Mouse (Mus musculus): ENCODE data around the gene B3galt5.

Gene B3galt5

GRCm38 (mm10) chr16:96235366-96235970 is at the start of gene B3galt5:
Gene B3galt5 (plus strand): TSS chr16:96235801.
- DNase-seq = no peak

DNA sequence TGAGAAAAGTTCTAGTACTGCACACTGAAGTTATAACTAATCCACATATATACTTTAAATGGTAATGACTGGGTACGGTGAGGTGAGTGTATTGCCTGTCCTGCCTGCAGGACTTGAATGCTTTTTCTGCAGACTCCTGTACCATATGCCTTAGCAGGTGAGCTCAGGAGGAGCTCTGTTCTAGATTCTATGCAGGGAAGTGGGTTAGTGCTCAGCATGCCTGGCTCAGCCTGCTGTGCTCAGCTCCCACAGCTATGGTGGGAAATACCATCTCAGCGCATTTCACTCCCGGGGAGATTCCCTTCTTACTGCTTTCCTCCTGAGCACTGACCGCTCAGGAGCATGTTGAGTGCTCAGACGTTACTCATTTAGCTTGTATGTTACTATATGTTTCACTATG is 48.0 kb upstream of the B3galt5 start:
- no peak for DNase-seq

GRCm38 (mm10) chr16:96191531-96192506 is 43.8 kb upstream of the B3galt5 start, which contains the start of gene Lca5l:
Gene Lca5l (minus strand): TSS chr16:96192271.
- peak; percentile 99 for DNase-seq

- DNase-seq = peak; percentile 63
These were observed 35.5 kb upstream of the B3galt5 start, which contains the start of gene Sh3bgr for GRCm38 (mm10) chr16:96199913-96200701. Gene Sh3bgr (plus strand): TSS chr16:96200450.

DNA sequence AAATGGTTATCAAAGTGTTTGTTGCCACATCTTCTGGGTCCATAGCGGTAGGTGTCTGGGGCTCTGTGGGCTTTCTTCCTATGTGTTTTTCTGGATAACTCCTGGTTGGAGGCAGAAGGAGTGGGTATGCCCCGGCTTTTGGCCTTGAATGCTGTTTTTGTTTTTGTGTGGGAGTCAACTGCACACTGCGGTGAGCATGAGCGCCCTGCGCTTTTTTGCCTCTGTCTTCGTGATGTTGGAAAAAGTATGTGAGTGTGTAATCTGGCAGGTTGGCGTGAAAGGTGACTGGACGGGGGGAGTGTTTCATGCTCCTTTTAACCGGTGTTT is 34.9 kb upstream of the B3galt5 start:
- no peak for DNase-seq

GRCm38 (mm10) chr16:96201485-96202232 is 33.9 kb upstream of the B3galt5 start:
- DNase-seq = no peak

GRCm38 (mm10) chr16:96209789-96210188 is 25.8 kb upstream of the B3galt5 start:
- no peak for DNase-seq

DNA sequence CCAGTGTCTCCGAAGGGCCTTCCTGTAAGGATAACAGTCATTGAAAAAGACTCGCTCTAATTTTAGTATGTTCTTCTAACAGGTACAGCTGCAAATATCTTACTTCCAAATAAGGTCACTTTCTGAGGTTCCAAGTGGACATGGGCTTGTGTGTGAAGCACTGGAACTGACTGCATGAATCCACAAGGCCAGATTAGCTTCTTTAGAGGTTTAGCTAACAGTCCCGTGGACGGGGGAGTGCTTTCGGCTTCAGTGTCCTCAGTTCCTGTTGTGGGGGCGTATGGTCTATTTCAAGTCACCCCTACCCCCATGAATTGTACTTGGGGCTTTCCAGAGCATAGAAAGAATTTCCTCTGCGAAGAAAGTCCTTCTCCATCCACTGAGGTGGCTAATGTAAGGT is 24.7 kb upstream of the B3galt5 start:
- DNase-seq = no peak

DNA sequence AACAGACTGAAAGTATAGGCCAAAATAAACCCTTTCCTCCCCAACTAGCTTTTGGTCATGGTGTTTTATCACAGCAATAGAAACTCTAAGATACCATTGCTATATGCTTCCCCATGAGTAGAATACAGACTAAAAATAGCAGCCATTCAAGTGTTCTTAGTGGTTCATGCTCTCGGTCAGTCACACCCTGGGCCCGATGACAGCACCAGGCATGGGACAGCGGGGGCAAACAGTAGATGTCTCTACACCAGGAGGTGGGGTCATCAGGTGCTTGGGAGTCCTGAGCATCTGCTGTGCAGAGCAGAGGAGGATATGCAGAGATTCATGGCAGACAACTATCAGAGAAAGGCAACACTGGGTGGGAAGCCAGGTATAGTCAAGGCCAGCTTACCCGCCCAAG is 22.6 kb upstream of the B3galt5 start:
- no peak for DNase-seq

DNA sequence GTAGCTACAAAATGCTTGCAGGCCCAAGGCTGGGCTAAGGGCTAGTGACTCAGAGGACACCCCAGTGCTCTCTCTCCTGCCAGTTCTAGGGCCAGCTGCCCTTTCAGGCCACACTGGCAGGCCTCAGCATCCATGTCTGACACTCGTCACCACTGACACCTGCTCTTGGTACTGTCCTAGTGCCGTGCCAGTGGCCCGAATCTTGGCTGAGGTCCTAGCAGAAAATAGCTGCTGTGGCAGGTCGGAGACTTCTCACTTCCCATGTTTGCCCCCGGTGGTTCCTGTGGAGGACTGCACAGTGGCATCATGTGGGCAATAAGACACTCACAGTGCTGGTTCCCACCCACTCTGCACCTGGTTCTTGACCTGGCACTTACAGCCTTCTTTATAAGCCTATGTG is 14.1 kb upstream of the B3galt5 start:
- peak; percentile 51 for DNase-seq

- no peak for DNase-seq
These were observed 13.6 kb upstream of the B3galt5 start for GRCm38 (mm10) chr16:96221959-96222358.

- no peak for DNase-seq
These were observed 13.1 kb upstream of the B3galt5 start for GRCm38 (mm10) chr16:96222452-96222851.

GRCm38 (mm10) chr16:96228438-96228837 is 7.2 kb upstream of the B3galt5 start:
- no peak for DNase-seq

DNA sequence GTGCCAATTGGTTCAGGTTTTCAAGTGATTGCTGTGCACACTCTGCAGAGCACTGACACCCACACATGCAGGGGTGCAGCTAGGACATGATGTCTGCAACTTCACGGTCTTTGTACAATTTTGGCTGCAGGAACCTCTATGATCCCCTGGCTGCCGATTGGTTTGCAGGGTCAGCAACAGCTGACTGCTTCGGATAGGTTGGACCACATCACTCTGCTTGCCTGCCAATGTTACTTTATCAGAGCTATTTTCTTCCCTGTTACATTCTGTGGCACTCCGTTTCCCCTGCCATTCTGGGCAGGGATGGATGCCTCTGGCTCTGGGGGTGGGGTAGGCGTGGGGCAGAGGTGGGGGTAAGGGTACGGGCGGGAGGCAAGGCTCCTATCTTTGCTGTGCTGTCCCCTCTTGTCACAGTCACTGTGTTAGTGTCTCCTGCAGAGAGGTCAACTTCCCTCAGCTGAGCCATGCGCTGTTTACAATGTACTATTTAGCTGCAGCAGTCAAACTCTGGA is 6.5 kb upstream of the B3galt5 start:
- DNase-seq = no peak

DNA sequence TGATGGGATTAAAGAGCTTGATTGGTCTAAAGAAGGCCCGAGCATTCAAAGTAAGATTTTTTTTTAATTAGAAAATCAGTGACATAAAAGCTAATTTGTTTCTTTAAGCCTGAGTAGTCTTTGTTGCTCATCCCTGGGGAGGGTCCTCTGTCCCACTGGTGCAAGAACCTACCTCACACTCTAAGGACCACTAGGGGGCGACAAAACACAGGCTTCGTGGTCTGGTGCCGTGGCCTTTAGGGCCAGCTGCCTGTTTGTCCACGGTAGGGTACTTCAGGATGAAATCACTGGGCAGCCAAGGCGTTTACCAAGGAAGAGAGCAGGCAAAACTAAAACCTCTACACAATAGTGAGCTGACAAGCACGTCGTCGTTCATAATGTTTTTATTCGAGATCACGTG is 5.2 kb upstream of the B3galt5 start:
- peak; percentile 73 for DNase-seq

DNA sequence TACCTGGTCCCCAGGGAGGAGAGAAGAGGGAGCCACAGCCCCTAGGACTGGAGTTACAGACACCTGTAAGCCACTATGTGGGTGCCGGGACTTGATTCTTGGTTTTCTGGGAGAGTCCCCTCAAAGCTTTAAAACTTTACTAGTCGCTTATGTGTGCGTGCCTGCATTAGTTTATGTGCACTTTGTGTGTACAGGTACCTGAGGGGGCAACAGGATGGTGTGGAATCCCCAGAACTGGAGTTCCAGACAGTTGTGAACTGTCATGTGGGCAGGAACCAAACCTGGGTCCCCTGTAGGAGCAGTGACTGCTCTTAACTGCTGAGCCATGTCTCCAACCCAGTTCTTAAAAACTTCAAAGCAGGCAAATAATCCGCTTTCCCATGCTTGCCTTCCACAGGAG is 4.3 kb upstream of the B3galt5 start:
- DNase-seq = no peak

DNA sequence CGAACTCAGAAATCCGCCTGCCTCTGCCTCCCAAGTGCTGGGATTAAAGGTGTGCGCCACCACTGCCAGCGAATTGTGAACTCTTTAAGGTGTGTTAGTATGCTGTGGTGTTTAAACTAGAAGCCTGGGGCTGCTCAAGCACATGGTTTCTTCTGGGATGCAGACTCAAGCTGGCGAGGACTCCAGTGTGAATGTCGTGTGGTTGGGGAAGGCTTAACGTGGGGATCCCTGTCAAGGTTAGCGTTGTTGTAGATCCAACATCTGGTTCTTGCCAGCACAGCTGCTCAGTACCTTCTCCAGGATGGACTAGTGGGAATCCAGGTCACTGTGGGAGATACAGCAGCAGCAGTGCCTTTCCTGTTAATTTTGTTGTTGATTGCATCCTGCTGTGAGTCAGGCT is 3.6 kb upstream of the B3galt5 start:
- DNase-seq = no peak

GRCm38 (mm10) chr16:96233996-96234395 is 1.6 kb upstream of the B3galt5 start:
- DNase-seq = no peak

- no peak for DNase-seq
These were observed 8.9 kb downstream of the B3galt5 start for GRCm38 (mm10) chr16:96244496-96244895.

GRCm38 (mm10) chr16:96249635-96250034 is 14.0 kb downstream of the B3galt5 start:
- DNase-seq = peak; percentile 97

DNA sequence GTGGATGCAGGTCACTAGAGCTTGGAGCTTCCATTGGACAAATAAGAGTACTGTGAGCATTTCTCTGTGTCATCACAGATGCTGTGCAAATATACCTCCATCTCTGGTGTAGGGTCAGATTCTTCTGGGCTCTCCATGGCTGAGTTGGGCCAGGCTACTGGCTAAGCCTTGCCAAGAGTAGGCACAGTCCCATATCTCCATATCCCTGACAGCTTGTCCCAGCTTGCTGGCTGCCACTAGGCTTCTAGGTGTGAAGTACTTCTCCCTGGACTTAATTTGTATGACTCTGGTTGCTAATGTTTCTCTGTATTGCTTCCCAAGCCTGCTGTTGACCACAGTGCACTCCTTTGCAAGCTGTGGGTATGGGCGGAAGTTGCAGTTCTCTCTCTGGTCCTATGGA is 16.5 kb downstream of the B3galt5 start:
- peak; percentile 68 for DNase-seq

- no peak for DNase-seq
These were observed 22.8 kb downstream of the B3galt5 start for GRCm38 (mm10) chr16:96258429-96258828.
